Mouse (Mus musculus): ENCODE measurements around the gene Gm28043.

Gm28043 gene

GRCm38 (mm10) chr17:29679038-29679767 is 64.5 kb downstream of the Gm28043 start:
- DNase-seq (ENCODE audit: extremely low read depth, low read depth), result no peak

- DNase-seq (ENCODE audit: extremely low read depth, low read depth), result no peak
These were observed 65.5 kb downstream of the Gm28043 start for GRCm38 (mm10) chr17:29680174-29680573.

- DNase-seq (ENCODE audit: extremely low read depth, low read depth), result no peak
These were observed 66.2 kb downstream of the Gm28043 start for GRCm38 (mm10) chr17:29680921-29681320.

- DNase-seq (ENCODE audit: extremely low read depth, low read depth), result no peak
These were observed 67.0 kb downstream of the Gm28043 start for GRCm38 (mm10) chr17:29681669-29682068.

DNA sequence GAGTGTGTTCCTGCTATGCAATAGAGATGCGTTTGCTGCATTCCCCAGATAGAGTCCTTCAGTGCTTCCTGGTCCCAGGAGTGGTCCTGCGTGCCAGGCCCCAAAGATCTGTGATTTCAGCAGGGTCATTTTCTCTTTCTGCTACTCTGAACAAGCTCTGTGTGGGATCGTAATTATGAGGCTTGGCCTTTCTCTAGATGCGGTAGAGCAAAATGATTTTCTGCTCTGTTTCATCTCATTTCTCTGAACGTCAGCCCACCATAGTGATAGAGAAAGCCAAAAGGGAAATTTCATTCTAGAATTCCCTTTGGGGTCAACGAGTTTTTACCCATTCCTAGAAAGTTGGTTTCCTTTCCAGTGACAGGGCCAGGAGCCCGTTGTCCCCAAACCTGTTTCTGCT is 67.6 kb downstream of the Gm28043 start:
- no peak for DNase-seq (ENCODE audit: extremely low read depth, low read depth)

DNA sequence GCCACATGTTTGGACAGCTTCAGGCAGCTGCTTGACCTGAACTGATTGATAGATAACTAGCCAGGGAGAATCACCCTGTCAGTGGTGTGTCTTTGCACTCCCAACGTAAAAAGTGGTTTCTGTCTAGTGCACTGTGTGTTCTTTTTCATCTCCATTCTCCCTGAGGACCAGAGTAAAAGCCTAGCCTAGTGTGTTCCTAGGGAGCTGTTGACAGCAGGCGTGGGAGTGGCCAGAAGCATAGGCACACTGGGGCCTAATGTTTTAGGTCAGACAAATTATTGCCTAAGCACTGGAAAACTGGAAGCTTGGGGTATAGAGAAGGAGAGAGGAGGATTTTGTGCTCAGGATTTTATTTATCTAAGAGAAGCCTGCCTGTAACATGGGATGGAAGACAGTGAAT is 68.5 kb downstream of the Gm28043 start:
- no peak for DNase-seq (ENCODE audit: extremely low read depth, low read depth)

- no peak for DNase-seq (ENCODE audit: extremely low read depth, low read depth)
These were observed 69.6 kb downstream of the Gm28043 start for GRCm38 (mm10) chr17:29684275-29684674.

GRCm38 (mm10) chr17:29686771-29687170 is 72.1 kb downstream of the Gm28043 start:
- DNase-seq (ENCODE audit: extremely low read depth, low read depth), result peak; percentile 46

GRCm38 (mm10) chr17:29687373-29687772 is 72.7 kb downstream of the Gm28043 start:
- no peak for DNase-seq (ENCODE audit: extremely low read depth, low read depth)

DNA sequence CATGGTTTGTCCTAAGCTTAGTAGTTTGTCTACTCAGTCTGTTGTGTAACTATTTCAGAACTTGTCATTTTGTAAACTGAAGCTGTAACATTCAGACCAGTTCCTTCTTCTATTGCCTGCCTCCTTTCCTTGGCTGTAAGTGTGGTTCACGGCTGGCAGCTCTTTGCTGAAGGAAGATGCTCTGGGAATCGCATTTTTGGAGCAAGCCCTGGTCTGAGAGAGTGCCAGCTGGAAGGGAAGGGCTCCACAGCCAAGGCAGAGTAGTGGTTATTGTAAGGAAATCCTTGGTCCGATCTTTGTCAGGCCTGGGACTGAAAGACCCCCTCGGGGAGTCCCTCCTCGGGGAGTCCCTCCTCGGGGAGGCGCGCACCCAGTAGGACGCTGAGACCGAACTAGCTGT is 73.9 kb downstream of the Gm28043 start:
- no peak for DNase-seq (ENCODE audit: extremely low read depth, low read depth)

- no peak for DNase-seq (ENCODE audit: extremely low read depth, low read depth)
These were observed 75.6 kb downstream of the Gm28043 start for GRCm38 (mm10) chr17:29690257-29690656.

GRCm38 (mm10) chr17:29692827-29693226 is 78.2 kb downstream of the Gm28043 start:
- no peak for DNase-seq (ENCODE audit: extremely low read depth, low read depth)

DNA sequence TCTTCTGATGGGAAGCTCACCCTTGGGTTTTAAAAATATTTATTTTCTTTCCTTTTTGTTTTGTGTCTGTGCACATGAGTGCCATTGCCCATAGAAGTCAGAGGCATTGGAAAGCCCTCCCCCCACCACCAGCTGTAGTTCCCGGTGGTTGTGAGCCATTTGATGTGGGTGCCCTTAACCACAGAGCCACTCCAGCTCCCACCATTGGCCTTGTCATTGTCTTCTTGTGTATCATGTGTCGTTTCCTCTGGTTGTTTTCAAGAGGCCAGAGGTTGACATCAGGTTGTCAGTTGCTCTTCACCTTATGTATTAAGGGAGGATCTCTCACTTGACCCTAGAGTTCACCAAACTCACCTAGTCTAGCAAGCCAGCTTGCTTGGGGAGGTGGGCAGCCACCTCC is 78.9 kb downstream of the Gm28043 start:
- DNase-seq (ENCODE audit: extremely low read depth, low read depth), result no peak

DNA sequence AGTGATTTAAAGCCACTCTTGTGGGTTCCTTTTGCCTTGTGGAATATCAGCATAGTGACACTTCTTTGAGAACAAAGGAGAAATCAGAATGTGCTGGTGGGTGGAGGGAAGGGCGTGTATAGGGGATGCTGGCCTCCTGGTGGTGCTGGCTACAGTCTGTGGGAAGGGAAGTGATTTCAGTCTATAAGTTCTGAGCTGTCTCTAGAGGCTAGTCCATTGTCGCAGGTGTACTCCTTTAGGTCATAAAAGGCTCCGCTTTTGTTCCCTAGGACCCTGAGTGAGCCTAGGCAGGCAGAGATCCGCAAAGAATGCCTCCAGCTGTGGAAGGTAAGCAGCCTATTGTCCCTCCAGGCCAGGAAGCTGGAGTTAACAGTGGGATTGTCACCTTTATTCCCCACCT is 79.8 kb downstream of the Gm28043 start:
- DNase-seq (ENCODE audit: extremely low read depth, low read depth), result no peak

- DNase-seq (ENCODE audit: extremely low read depth, low read depth), result no peak
These were observed 82.3 kb downstream of the Gm28043 start for GRCm38 (mm10) chr17:29696940-29697339.

- no peak for DNase-seq (ENCODE audit: extremely low read depth, low read depth)
These were observed 83.7 kb downstream of the Gm28043 start for GRCm38 (mm10) chr17:29698421-29698820.

DNA sequence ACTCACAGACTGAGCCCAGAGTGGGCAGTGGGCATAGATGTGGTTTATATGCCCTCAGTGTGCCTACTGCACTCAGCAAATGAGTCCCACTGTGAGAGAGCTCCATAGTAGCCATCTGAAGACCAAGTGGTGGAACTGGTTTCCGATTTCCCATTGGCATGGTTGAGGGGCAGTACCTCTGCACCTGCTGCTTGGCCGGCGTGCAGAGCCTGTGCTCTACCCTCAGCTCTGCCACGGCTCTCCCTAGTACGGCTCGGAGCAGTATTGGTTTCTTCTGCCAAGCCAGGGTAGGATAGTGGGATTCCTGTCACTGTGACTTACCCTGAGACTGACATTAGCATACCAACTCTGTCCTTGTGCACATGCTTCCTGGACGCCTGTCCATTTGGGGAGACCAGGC is 85.9 kb downstream of the Gm28043 start:
- DNase-seq (ENCODE audit: extremely low read depth, low read depth), result no peak

DNA sequence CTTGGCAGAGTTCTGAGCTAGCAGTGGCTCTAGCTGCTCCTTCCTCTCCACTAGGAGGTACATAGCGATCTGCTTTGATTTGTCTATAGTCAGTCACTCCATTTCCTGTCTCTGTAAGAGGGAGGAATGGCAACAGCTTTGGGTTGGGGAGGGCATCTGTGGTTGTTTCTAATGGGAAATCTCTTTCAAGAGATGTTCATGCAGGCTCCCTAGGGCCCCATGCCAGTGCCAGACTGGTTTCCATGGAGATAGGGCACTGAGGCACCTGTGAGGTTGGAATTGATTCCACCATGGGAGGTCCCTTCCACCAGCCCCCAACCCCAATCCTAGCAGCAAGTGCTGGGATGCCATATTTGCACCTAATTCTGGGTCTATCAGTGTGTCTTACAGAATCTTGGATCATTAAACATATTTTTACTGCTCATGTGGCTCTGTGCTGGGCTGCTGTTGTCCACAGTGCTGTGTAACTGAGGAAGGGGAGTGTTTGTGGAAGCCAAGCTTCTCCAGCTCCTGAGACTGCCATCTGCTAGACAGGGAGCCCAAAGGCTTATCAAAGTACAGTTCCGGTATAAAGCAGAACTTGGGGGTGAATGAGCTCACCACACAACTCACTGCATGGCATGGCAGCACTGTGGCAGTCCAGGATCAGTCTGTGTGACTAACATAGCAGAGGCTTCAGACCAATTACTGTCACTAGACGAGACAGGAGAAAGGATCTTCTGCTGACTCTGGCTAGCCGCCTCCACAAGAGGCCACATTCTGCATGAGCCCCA is 88.4 kb downstream of the Gm28043 start:
- DNase-seq (ENCODE audit: extremely low read depth, low read depth), result peak; percentile 80

- no peak for DNase-seq (ENCODE audit: extremely low read depth, low read depth)
These were observed 90.1 kb downstream of the Gm28043 start for GRCm38 (mm10) chr17:29704781-29705180.

- DNase-seq (ENCODE audit: extremely low read depth, low read depth), result no peak
These were observed 91.2 kb downstream of the Gm28043 start for GRCm38 (mm10) chr17:29705881-29706280.

GRCm38 (mm10) chr17:29706981-29707545 is 92.4 kb downstream of the Gm28043 start:
- DNase-seq (ENCODE audit: extremely low read depth, low read depth), result no peak

DNA sequence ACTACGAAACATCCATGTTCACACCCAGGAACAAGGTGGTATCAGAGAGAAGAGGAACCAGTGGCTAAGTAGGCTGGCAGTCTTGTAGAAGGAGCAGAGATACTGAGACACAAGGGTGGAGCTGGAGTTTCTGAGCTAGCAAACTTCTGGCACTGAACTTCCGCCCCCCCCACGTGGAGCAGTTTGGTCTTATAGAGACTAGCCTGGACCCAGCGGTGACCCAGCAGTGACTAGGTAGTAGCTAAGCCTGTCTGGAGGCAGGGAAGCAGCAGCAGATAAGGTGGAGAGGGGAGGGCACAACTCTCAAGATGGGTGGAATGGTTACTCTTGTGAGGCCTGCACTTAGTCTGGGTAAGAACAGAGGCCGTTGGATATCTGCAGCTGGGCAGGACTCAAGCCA is 94.1 kb downstream of the Gm28043 start:
- DNase-seq (ENCODE audit: extremely low read depth, low read depth), result peak; percentile 73

Measured in MEL-GATA-1-ER (cell line).